Mouse (Mus musculus) macrophage (primary cell): Measurements from ENCODE around the gene Polr2c. TPM values are rescaled to one million over a fixed set of nuclear protein-coding genes. Genes with fewer than 3 reads are reported as not detected.

Source experiments
- H3K27ac ChIP-seq: fragments of 350-480 bp; formaldehyde crosslinking; 2 replicates; pipeline ENCODE4 v1.9.0; 2021
- H3K36me3 ChIP-seq: fragments of 350-480 bp; formaldehyde crosslinking; 2 replicates; pipeline ENCODE4 v1.9.0; 2021; ENCODE audit errors: inconsistent target
- H3K4me3 ChIP-seq: fragments of 350-480 bp; formaldehyde crosslinking; 2 replicates; pipeline ENCODE4 v1.9.0; 2021; ENCODE audit errors: inconsistent target
- H3K79me2 ChIP-seq: fragments of 350-480 bp; formaldehyde crosslinking; 2 replicates; pipeline ENCODE4 v1.9.0; 2021; ENCODE audit errors: inconsistent target
- WGBS: methylation state at CpG from one replicate; pipeline ENCODE4 v1.1.7; 2026; ENCODE audit warnings: inconsistent platforms; ENCODE audit not compliant: missing documents; 5-methylcytosine and 5-hydroxymethylcytosine counted together
- polyA plus RNA-seq: library from polyadenylated mRNA; stranded (reverse); fragments of 250-400 nt; gene quantifications from 3 replicates; pipeline ENCODE4 v1.2.4, GENCODE M21; 2018; ENCODE audit warnings: inconsistent platforms

Gene Polr2c
- polyA plus RNA-seq, 1 experiment from 2014 or later: 24.0 TPM

DNA sequence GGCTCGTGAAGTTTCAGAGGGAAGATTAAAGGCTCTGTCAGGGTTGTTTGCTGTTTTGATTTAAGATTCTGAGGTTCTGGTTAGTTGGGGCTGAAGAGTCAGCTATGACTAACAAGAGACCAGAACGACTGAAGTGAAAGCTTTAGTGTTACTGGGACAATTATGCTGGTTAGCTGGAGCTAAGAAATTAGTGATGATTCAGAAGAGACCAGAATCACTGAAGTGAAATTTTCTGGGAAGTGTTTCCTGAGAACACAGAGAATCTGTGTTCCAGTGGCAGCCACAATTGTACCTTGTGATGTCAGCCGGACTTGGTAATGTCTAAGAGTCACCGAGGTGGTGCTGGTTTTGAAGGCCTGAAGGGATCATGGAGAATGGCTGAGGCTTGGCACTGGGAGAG, 23.5 kb downstream of the Polr2c start:
- H3K36me3 ChIP-seq: no peaks in the 10 kb centered on the region
- WGBS: 89% methylated on average over 4 of the region's 4 CpGs
- H3K79me2 ChIP-seq: no peaks in the 10 kb centered on the region
- no peak overlapping the region for H3K4me3 ChIP-seq
- H3K27ac ChIP-seq: no peak overlapping the region

DNA sequence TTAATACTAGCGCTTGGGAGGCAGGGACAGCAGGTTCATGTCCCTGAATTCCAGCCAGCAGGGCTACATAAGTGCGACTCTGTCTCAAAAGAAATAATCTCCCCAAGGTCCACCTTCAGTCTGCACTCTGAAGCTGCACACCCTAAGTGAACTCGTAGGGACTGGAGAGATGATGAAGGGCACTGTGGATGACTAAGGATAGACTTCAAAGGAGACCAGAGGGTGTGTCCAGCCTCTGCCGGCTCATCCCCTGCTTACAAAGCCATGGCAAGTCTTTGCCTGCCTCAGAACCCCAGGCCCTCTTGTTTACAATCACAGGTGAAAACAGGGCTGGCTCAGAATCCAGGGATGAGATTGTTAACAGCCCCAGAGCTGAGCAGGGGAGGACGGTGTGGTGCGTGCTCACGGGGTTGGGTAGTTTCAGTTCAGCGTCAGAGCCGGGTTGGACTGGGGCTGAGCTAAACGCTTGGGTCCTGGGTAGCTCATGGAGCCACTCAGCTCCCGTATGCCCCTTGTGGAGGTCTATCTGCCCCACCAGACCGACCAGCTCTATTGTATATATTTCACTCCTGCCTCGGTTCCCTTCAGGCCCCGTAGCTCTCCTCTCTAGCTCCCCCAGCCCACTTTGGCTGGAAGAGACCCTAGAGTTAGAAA, 31.3 kb downstream of the Polr2c start:
- Histone ChIP-seq H3K4me3 (no peak overlapping the region), H3K79me2 (no peaks in the 10 kb centered on the region), H3K36me3 (no peaks in the 10 kb centered on the region), H3K27ac (no peak overlapping the region)
- WGBS: 23% methylated on average over 14 of the region's 14 CpGs

DNA sequence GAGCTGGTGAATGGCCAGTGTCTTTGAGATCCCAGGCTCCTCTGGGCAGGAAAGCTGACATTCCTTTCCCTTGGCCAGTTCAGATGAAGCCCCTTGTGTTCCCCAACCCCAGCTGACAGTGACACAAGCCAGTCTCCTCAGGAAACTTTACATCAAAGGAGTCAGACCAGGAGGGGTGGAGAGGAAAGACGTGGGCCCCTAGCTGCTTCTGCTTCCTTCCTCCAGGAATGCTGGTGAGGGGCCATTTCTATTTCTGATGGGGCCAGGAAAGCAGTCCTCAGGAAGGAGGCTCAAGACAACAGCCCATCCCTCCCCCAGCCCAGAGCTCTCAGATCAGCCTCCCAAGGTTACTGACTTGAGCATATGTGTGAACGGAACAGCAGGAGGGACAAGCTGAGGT, 35.7 kb downstream of the Polr2c start:
- WGBS: 64% methylated on average over 2 of the region's 2 CpGs
- Histone ChIP-seq H3K27ac (no peak overlapping the region), H3K79me2 (no peaks in the 10 kb centered on the region), H3K36me3 (no peaks in the 10 kb centered on the region), H3K4me3 (no peak overlapping the region)

DNA sequence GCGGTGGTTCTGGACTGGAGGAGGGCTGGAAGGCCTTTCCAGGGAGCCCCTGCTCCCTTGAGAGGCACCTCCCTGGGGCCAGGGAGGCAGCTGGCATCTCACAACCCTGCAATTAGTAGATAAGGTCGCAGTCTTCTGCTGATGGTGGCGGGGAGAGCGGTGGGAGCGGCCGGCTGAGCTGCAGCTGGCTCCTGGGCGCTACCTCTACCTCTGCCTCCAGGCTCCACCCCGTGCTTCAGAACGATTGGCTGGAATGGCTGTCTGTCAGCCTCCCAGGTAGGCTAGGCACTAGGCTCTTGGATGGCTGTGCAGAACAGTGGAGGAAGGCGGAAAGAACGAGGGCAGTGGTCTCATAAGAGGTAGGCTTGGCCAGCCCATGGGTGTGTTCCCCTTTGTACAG, 42.0 kb downstream of the Polr2c start:
- H3K79me2 ChIP-seq: no peaks in the 10 kb centered on the region
- no peak overlapping the region for H3K4me3 ChIP-seq
- H3K36me3 ChIP-seq: no peaks in the 10 kb centered on the region
- H3K27ac ChIP-seq: no peak overlapping the region
- WGBS: 62% methylated on average over 11 of the region's 11 CpGs

DNA sequence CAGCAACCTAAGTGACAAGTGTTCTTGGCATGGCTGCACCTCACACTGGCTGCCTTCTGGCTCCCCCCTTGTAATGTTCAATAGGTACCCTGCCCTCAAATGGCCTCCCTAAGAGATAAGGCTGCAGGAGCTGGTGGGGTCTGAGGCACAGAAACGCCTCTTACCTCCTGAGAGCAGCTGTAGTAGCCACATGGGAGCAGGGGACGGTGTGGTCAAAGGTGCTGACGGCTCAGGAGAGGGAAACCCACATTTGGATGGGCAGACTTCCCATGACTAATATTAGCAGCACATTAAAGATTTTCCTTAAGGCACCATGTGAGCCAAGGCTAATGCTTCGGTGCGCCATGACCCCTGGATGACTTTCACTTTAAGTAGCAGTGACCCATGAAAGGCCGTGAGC, 43.4 kb downstream of the Polr2c start:
- H3K79me2 ChIP-seq: no peaks in the 10 kb centered on the region
- H3K27ac ChIP-seq: no peak overlapping the region
- WGBS: 79% methylated on average over 5 of the region's 6 CpGs
- H3K4me3 ChIP-seq: no peak overlapping the region
- no peaks in the 10 kb centered on the region for H3K36me3 ChIP-seq

DNA sequence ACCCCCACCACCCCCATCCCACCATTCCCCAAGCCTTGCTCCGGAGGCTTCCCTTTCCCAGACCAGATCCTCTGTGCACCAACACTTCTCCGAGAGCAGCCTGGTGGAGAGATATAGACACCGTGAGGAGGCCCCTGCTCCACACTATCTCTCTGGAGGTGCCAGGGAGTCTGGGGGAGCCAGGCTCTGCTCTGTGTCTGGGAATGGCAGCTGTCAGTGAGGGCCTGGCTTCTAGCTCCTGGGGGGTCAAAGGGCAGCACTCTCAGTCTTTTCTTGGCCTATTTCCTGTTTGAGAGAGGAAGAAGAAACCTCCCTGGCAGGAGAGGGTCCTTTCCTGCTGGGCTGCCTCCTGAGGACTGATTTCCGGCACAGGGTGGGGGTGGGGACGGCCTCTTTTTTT, 43.8 kb downstream of the Polr2c start:
- WGBS: 61% methylated on average over 4 of the region's 5 CpGs
- H3K79me2 ChIP-seq: no peaks in the 10 kb centered on the region
- no peaks in the 10 kb centered on the region for H3K36me3 ChIP-seq
- no peak overlapping the region for H3K27ac ChIP-seq
- H3K4me3 ChIP-seq: no peak overlapping the region

DNA sequence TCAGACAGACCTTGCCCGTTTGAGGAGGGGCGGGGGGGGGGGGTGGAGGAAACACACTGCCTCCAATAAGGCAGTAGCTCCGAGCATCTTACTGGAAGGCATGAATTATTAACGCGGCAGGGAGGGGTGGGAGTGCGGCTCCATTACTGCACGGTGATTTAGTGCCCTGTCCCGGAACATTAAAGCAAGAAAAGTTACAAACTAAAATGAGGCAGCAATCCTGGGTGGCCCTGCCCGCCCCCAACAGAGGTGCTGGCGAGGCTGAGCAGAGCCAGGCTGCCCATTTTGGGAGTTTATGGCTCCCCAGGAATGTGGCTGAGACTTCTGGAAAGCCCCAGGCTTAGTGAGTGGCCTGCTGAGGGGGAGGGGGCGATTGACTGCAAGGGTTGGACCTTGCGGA, 46.5 kb downstream of the Polr2c start:
- H3K36me3 ChIP-seq: no peaks in the 10 kb centered on the region
- H3K79me2 ChIP-seq: no peaks in the 10 kb centered on the region
- H3K4me3 ChIP-seq: no peak overlapping the region
- no peak overlapping the region for H3K27ac ChIP-seq
- WGBS: 94% methylated on average over 9 of the region's 12 CpGs

DNA sequence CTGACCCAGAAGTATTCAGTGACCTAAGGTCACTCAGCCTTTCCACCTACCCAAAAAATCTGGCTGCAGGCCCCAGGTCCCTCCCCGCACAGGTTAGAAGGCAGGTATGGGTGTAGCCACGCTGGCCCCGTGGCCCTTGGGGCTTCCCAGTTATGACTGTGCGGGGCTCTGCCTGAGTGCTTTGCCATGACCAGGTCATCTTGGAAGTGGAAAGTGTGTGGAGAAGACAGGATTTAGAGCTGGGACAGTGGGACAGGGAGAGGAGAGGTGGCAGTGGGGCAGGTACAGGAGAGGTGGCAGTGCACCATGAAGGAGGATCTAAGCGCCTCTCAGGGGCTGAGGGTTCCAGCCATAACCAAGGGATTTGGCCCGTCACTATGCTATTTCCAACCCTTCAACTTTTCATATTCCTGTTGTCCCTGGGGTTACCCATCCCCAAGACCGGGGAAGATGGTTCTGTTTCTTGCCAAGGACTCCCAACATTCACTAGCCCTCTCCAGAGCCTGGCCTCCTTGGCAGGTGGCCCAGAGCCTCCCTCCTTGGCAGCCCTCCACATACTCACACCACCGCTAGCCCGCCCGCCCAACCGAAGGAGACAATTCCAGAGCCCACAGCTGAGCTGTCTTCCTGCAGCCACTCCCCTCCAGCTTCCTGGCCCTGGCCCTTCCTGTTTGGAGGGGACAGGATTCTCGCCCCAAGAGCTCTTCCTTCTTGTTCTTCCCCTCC, 47.4 kb downstream of the Polr2c start:
- Histone ChIP-seq H3K79me2 (no peaks in the 10 kb centered on the region), H3K4me3 (no peak overlapping the region), H3K36me3 (no peaks in the 10 kb centered on the region), H3K27ac (no peak overlapping the region)
- whole genome bisulfite sequencing: 78% methylated on average over 12 of the region's 12 CpGs

DNA sequence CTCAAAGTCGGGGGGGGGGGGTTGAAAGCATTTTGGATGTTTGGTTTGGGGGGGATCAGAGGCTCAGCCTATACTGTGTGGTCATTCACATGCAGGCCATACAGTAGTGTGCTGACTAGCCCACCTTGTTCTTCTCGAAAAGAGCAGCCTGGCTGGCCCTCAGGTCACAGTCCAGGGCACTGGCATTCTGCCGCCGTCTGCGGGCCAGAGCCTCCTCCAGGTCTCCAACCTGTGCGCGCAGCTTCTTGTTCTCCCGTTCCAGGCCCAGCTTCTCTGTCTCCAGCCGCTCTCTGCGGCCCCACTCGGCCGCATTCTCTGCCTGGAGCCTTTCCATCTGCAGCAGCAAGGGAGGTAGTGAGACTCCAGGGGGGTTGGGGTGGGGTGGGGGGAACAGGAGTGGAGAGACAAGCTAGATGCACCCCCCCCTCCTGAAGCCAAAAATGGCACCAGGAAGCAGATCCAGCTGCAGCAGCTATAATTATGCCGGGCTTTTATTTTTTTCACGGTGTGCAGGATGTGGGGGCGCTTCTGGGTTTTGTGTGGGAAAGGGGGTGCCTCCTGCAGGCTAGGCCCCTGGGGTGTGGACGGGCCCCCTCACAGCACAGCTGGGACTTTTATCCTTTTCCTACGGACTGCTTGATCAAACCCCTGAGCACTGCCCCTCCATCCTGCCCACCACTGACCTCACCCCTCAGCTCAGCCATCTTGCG, 50.5 kb downstream of the Polr2c start:
- no peak overlapping the region for H3K4me3 ChIP-seq
- no peak overlapping the region for H3K27ac ChIP-seq
- H3K79me2 ChIP-seq: no peaks in the 10 kb centered on the region
- WGBS: 89% methylated on average over 18 of the region's 18 CpGs
- H3K36me3 ChIP-seq: no peaks in the 10 kb centered on the region

DNA sequence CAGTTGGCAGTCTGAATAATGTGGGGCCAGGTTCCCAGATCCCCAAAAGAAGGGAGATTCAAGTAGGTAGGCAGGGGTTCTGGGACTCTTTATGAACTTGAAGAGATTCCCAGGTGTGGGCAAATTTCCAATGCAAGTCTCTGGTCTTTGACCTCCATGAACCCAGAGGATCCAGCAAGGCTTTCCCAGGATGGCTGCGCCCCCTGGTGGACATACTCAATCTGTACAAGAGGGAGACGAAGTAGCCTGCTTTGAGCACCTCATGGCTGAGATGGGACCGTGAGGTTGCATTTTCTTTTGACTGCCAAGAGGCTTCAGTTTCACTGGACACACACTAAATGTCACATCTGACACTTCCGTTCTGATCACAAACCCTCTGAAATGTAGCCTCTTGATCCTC, 51.6 kb downstream of the Polr2c start:
- Histone ChIP-seq H3K27ac (no peak overlapping the region), H3K4me3 (no peak overlapping the region), H3K36me3 (no peaks in the 10 kb centered on the region), H3K79me2 (no peaks in the 10 kb centered on the region)
- WGBS: 5% methylated on average over 4 of the region's 4 CpGs

DNA sequence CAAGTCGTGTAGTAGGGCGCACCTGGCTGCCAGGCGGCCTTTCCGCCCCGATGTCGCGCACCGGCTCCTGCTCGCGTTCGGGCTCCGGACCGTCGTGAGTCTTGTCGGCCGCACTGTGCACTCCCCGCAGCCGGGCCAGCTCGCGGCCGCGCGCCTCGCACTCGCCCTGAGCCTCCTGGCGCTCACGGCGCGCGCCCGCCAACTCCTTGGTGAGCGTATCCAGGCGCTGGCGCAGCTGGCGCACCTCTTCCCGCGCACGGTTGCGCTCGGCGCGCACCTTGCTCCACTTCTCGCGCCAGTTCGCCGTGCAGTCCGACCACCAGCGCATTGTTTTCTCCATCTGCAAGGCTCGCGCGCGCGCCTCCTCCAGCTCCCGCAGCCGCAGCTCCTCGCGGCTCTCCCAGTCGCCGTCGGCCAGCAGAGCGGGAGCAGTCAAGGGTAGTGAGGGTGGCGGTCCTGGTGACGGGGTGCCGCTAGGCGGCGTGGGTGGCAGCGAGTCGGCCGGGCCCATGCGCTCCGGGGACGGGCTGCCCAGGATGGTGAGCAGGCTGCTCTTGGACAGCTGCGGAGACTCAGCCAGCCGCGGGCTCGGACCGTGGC, 55.9 kb downstream of the Polr2c start:
- no peaks in the 10 kb centered on the region for H3K36me3 ChIP-seq
- 80% methylated on average over 55 of the region's 77 CpGs for WGBS
- no peaks in the 10 kb centered on the region for H3K79me2 ChIP-seq
- no peak overlapping the region for H3K4me3 ChIP-seq
- H3K27ac ChIP-seq: no peak overlapping the region

DNA sequence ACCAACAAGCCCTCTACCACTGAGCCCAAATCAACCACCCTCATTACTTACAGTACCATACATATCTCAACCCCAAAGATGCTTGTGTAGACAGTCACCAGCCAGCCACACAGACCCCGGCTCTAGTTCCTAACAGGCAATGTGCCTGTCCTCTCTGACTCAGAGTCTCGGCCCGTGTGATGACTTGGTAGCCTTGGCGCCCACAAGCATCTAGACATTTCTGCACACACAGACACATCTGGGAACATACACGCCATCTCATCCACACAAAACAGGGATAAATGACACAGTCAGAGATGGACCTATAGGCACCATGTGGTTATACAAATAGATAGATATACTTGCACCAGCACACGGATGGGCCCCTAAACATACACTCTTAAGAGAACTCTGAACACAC, 57.0 kb downstream of the Polr2c start:
- H3K4me3 ChIP-seq: no peak overlapping the region
- no peak overlapping the region for H3K27ac ChIP-seq
- H3K36me3 ChIP-seq: no peaks in the 10 kb centered on the region
- no peaks in the 10 kb centered on the region for H3K79me2 ChIP-seq
- WGBS: 87% methylated on average over 6 of the region's 6 CpGs

DNA sequence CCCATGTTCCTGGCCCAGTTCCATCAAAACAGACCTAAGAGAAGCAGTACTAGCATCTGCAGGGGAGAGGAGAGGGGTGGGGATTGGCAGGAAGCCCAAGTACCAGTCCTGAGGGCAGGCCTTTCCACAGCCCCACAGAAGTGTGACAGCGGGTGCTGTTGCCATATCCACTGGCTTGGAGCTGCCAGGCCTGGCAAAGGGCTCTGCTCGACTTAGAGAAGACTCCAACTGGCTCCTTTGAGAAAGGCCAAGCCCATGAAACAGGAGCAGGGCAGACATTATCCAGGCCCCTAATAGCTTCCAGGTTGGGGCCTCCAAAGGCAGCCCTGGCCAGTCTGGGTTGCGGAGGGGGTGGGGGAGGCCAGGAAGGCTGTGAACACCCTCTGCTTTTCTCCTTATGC, 57.5 kb downstream of the Polr2c start:
- 77% methylated on average over 3 of the region's 3 CpGs for WGBS
- H3K4me3 ChIP-seq: no peak overlapping the region
- H3K27ac ChIP-seq: no peak overlapping the region

DNA sequence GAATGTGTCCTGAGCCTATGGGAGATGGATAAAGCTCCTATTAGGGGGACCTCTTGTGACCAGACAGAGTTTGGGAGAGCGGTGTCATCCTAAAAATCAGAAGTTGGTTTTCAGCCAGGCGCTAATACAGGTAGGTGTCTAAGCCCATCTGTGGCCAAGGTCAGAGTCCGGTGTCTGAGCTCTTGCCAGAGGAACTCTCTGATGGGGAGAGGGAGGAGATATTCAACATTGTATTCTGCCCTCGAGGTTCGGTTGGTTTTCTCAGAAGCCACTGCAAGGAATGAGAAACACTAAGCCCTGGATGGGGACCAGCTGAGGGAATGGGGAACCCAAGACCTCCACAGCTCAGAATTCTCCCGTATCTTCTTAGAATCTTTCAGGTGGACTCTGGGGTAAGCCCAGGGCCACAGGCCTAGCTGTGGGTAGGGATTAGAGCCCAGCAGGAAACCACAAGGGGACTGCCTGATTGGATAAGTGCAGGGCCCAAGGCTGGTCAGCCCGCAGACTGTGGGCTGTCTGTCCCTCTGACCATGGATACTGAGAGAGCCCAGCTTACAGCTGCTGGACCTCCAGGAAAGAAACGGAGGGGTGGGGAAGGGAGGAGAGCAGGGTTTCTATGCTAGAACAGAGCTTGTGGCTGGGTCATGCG, 59.2 kb downstream of the Polr2c start:
- 42% methylated on average over 9 of the region's 9 CpGs for WGBS
- H3K36me3 ChIP-seq: no peaks in the 10 kb centered on the region
- H3K79me2 ChIP-seq: no peaks in the 10 kb centered on the region
- H3K27ac ChIP-seq: no peak overlapping the region
- H3K4me3 ChIP-seq: no peak overlapping the region

More for the DNA sequence above, 57.5 kb downstream of the Polr2c start:
- Histone ChIP-seq H3K79me2 (no peaks in the 10 kb centered on the region), H3K36me3 (no peaks in the 10 kb centered on the region)
